Mouse (Mus musculus) hindbrain, embryonic 11.5 days (tissue): Measurements from ENCODE around the gene Man2a1. TPM values are rescaled to one million over a fixed set of nuclear protein-coding genes. Genes with fewer than 3 reads are reported as not detected.

Experiments
- ATAC-seq: fragments of 200-750 bp; cut with Nextera tagmentation; 2 replicates; pipeline ENCODE4 v1.8.0; 2017; ENCODE audit warnings: mild to moderate bottlenecking, moderate TSS enrichment, moderate library complexity; ENCODE audit not compliant: low FRiP score
- DNase-seq: peaks from one replicate; pipeline ENCODE4 v3.0.0-alpha.2; 2015; ENCODE audit warnings: low spot score
- H3K27ac ChIP-seq: fragments of 300-500 bp; sonication (generic); 2 replicates; pipeline ENCODE4 v1.5.1; 2014; ENCODE audit warnings: mild to moderate bottlenecking, low read depth, low read length
- H3K27me3 ChIP-seq: fragments of 300-500 bp; sonication (generic); 2 replicates; pipeline ENCODE4 v1.6.1; 2014; ENCODE audit warnings: mild to moderate bottlenecking, low read length, moderate library complexity, mixed read lengths; ENCODE audit not compliant: control insufficient read depth, insufficient read depth
- H3K36me3 ChIP-seq: fragments of 300-500 bp; sonication (generic); 2 replicates; pipeline ENCODE4 v1.6.1; 2014; ENCODE audit warnings: mild to moderate bottlenecking, low read length, moderate library complexity, mixed read lengths; ENCODE audit not compliant: control insufficient read depth, insufficient read depth
- H3K4me1 ChIP-seq: fragments of 300-500 bp; sonication (generic); replicated peaks from 2 replicates; pipeline ENCODE4 v1.6.1; 2014; ENCODE audit warnings: low read length, mixed read lengths; ENCODE audit not compliant: control insufficient read depth, insufficient read depth
- H3K4me2 ChIP-seq: fragments of 300-500 bp; sonication (generic); replicated peaks from 2 replicates; pipeline ENCODE4 v1.6.1; 2014; ENCODE audit warnings: mild to moderate bottlenecking, low read depth, low read length
- H3K4me3 ChIP-seq: fragments of 300-500 bp; sonication (generic); 2 replicates; pipeline ENCODE4 v1.5.1; 2014; ENCODE audit warnings: low read depth, low read length
- H3K9ac ChIP-seq: fragments of 300-500 bp; sonication (generic); 2 replicates; pipeline ENCODE4 v1.6.1; 2014; ENCODE audit warnings: low read depth, low read length
- H3K9me3 ChIP-seq: fragments of 300-500 bp; sonication (generic); 2 replicates; pipeline ENCODE4 v1.6.1; 2016; ENCODE audit warnings: low read length; ENCODE audit not compliant: control insufficient read depth
- WGBS: fragments of 180-500 bp; shearing (Covaris S2); extraction: QIAGEN DNeasy Blood & Tissue Kit; methylation state at CpG from one replicate; pipeline ENCODE4 v1.1.7; 2014; 5-methylcytosine and 5-hydroxymethylcytosine counted together
- polyA plus RNA-seq: library from polyadenylated mRNA; unstranded; fragments of >200 nt; fragmentation: Nextera tagmentation; extraction: Ambion mirVana; gene quantifications from 2 replicates; pipeline ENCODE4 v1.2.1, GENCODE M21; 2014

Gene Man2a1
- polyA plus RNA-seq, 1 experiment from 2014 or later = 5.9 TPM

- Histone ChIP-seq H3K4me3 (no peak overlapping the region), H3K9me3 (no peaks in the 10 kb centered on the region), H3K27ac (no peak overlapping the region), H3K9ac (no peak overlapping the region), H3K4me1 (no peaks in the 10 kb centered on the region), H3K4me2 (no peak overlapping the region), H3K36me3 (no peaks in the 10 kb centered on the region), H3K27me3 (no peaks in the 10 kb centered on the region)
- WGBS = 68% methylated on average over 3 of the region's 3 CpGs
- ATAC-seq (no peak), DNase-seq (no peak)
Observed at GRCm38 (mm10) chr17:64778300-64778699, 177.8 kb downstream of the Man2a1 start.

GRCm38 (mm10) chr17:64778756-64779155, 178.2 kb downstream of the Man2a1 start:
- H3K27ac ChIP-seq = no peak overlapping the region
- no peaks in the 10 kb centered on the region for H3K9me3 ChIP-seq
- no peak overlapping the region for H3K4me2 ChIP-seq
- no peak overlapping the region for H3K9ac ChIP-seq
- no peaks in the 10 kb centered on the region for H3K4me1 ChIP-seq
- H3K36me3 ChIP-seq = no peaks in the 10 kb centered on the region
- no peak for DNase-seq
- no peak for ATAC-seq
- 91% methylated on average over 12 of the region's 12 CpGs for WGBS
- no peaks in the 10 kb centered on the region for H3K27me3 ChIP-seq
- H3K4me3 ChIP-seq = no peak overlapping the region

GRCm38 (mm10) chr17:64780753-64781490, 180.4 kb downstream of the Man2a1 start:
- Histone ChIP-seq H3K4me1 (no peaks in the 10 kb centered on the region), H3K4me2 (no peak overlapping the region), H3K4me3 (no peak overlapping the region), H3K27ac (no peak overlapping the region), H3K9me3 (no peaks in the 10 kb centered on the region), H3K27me3 (no peaks in the 10 kb centered on the region), H3K9ac (no peak overlapping the region), H3K36me3 (no peaks in the 10 kb centered on the region)
- WGBS = 80% methylated on average over 18 of the region's 18 CpGs
- ATAC-seq (no peak), DNase-seq (no peak)

- Histone ChIP-seq H3K9me3 (no peaks in the 10 kb centered on the region), H3K36me3 (no peaks in the 10 kb centered on the region), H3K4me2 (no peak overlapping the region), H3K27ac (no peak overlapping the region), H3K4me1 (no peaks in the 10 kb centered on the region), H3K4me3 (no peak overlapping the region), H3K27me3 (no peaks in the 10 kb centered on the region), H3K9ac (no peak overlapping the region)
- WGBS = 94% methylated on average over 3 of the region's 3 CpGs
- ATAC-seq = no peak
- no peak for DNase-seq
Observed at GRCm38 (mm10) chr17:64782307-64782706, 181.8 kb downstream of the Man2a1 start.

GRCm38 (mm10) chr17:64785961-64786360, 185.4 kb downstream of the Man2a1 start:
- no peak overlapping the region for H3K27ac ChIP-seq
- H3K9ac ChIP-seq = no peak overlapping the region
- DNase-seq = no peak
- WGBS = 76% methylated on average over 1 of the region's 1 CpGs
- H3K4me1 ChIP-seq = no peaks in the 10 kb centered on the region
- no peak overlapping the region for H3K4me3 ChIP-seq
- no peak overlapping the region for H3K4me2 ChIP-seq
- ATAC-seq = no peak
- no peaks in the 10 kb centered on the region for H3K9me3 ChIP-seq
- H3K27me3 ChIP-seq = no peaks in the 10 kb centered on the region
- H3K36me3 ChIP-seq = no peaks in the 10 kb centered on the region

GRCm38 (mm10) chr17:64788301-64788700, 187.8 kb downstream of the Man2a1 start:
- 91% methylated on average over 13 of the region's 13 CpGs for WGBS
- no peak for DNase-seq
- Histone ChIP-seq H3K27ac (no peak overlapping the region), H3K9ac (no peak overlapping the region), H3K36me3 (no peaks in the 10 kb centered on the region), H3K27me3 (no peaks in the 10 kb centered on the region), H3K4me2 (no peak overlapping the region), H3K4me1 (no peaks in the 10 kb centered on the region), H3K4me3 (no peak overlapping the region), H3K9me3 (no peaks in the 10 kb centered on the region)
- ATAC-seq = no peak

- no peaks in the 10 kb centered on the region for H3K9me3 ChIP-seq
- H3K9ac ChIP-seq = no peak overlapping the region
- no peaks in the 10 kb centered on the region for H3K36me3 ChIP-seq
- no peak overlapping the region for H3K4me3 ChIP-seq
- H3K27ac ChIP-seq = no peak overlapping the region
- DNase-seq = no peak
- WGBS = 75% methylated on average over 3 of the region's 3 CpGs
- no peaks in the 10 kb centered on the region for H3K27me3 ChIP-seq
- no peaks in the 10 kb centered on the region for H3K4me1 ChIP-seq
- ATAC-seq = no peak
- H3K4me2 ChIP-seq = no peak overlapping the region
Observed at GRCm38 (mm10) chr17:64789175-64789574, 188.6 kb downstream of the Man2a1 start.

GRCm38 (mm10) chr17:64792076-64792475, 191.5 kb downstream of the Man2a1 start:
- 93% methylated on average over 3 of the region's 3 CpGs for WGBS
- Histone ChIP-seq H3K27ac (no peak overlapping the region), H3K27me3 (no peaks in the 10 kb centered on the region), H3K9me3 (no peaks in the 10 kb centered on the region), H3K4me1 (no peaks in the 10 kb centered on the region), H3K9ac (no peak overlapping the region), H3K4me2 (no peak overlapping the region), H3K4me3 (no peak overlapping the region), H3K36me3 (no peaks in the 10 kb centered on the region)
- no peak for ATAC-seq
- DNase-seq = no peak

GRCm38 (mm10) chr17:64792623-64793022, 192.1 kb downstream of the Man2a1 start:
- no peak overlapping the region for H3K4me2 ChIP-seq
- no peak overlapping the region for H3K4me3 ChIP-seq
- no peak overlapping the region for H3K9ac ChIP-seq
- no peak for ATAC-seq
- no peak for DNase-seq
- no peaks in the 10 kb centered on the region for H3K27me3 ChIP-seq
- H3K36me3 ChIP-seq = no peaks in the 10 kb centered on the region
- no peaks in the 10 kb centered on the region for H3K4me1 ChIP-seq
- no peaks in the 10 kb centered on the region for H3K9me3 ChIP-seq
- 81% methylated on average over 5 of the region's 5 CpGs for WGBS
- no peak overlapping the region for H3K27ac ChIP-seq
